Mouse (Mus musculus): Measurements from ENCODE around the gene Lamtor5. TPM values are rescaled to one million over a fixed set of nuclear protein-coding genes. Genes with fewer than 3 reads are reported as not detected.

Gene Lamtor5
- polyA plus RNA-seq (2012; rRNA removed; ENCODE audit: low replicate concordance), result 36.8 and 61.1 TPM in 2 replicates

DNA sequence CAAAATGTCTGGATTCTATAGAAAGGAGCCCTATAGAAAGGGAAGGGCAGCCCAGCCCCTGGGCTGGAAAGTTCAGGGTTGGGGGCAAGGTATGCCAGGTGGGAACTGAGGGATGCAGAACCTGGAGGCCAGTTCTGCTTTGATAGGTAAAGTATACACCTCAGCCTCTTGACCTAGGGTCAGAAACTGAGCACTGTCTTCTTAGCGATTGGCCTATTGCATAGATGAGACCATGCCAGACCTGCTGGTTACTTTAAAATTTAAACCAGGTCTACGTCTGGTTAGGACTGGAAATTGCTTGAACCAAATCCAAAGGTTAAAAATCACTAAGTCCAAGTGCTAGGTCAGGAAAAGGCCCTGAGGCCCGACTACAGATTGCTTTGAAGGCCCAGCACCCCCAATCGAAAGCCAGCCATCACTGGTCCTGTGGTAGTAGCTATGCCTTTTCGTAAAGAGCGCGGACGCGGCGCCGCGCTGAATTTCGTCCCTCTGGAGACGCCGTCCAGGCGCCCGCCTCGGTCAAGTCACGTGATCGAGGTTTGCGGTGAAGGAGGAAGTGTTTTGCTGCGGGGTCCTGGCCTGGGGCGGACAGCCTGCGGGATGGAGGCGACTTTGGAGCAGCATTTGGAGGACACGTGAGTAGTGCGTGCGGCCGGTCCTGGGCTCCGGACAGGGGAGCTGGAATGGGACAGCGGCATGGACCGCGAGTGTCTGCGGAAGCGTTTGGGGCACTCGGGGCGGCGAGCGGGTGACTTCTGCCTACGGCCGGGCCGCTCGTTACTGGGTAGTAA is at the start of gene Lamtor5:
Gene Lamtor5 (plus strand): TSS at position 380 of the 791 bp plus-strand sequence.

GRCm38 (mm10) chr3:107230527-107230926 is 48.1 kb upstream of the Lamtor5 start, which contains the start of gene A630076J17Rik:
Gene A630076J17Rik (plus strand): TSS chr3:107230614.

GRCm38 (mm10) chr3:107239607-107240006 is 39.1 kb upstream of the Lamtor5 start, which contains the start of gene Prok1:
Gene Prok1 (minus strand): TSS chr3:107239707.

DNA sequence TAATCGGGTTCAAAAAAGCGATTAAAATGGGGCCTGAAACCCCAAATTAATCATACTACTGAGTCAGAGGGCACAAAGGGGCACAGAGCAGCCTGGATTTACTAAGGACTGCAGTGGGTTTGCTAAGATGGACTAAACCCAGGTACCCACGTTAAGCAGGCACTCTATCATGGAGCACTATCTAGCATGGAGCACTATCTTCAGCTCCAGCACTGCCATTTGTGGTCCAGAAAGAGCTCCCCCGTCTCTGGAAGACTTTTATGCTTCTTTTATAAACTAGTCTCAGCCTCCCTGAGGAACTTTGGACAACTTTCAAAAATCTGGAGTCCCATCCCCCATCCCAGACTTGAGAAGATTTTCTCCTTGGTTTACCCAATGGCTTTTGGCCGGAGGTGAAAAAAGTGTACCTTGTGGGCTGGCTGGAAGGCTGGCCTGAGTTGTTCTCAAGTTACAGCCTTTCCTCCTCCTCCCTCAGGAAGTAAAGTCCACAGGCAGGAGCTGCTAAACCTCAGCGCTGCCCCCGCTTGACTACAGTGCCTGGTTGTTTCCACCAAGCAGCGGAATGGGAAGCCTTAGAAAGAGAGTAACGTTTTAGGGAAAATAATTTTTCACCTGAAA is 12.2 kb downstream of the Lamtor5 start, which contains the start of gene Slc16a4:
Gene Slc16a4 (plus strand): TSS at position 467 of the 618 bp plus-strand sequence.

Other genes with a start within 250 kb of the Lamtor5 start
- gene Kcna3, start 242.7 kb upstream of the Lamtor5 start, polyA plus RNA-seq (2012; rRNA removed; ENCODE audit: low replicate concordance), result 0.82 and 1.4 TPM in 2 replicates
- 0.30 and 0.86 TPM in 2 replicates for gene Kcna2, start 177.7 kb upstream of the Lamtor5 start, polyA plus RNA-seq (2012; rRNA removed; ENCODE audit: low replicate concordance)
- not detected in 2 replicates for gene Kcna10, start 95.8 kb upstream of the Lamtor5 start, polyA plus RNA-seq (2012; rRNA removed; ENCODE audit: low replicate concordance)
- 17.3 and 38.1 TPM in 2 replicates for gene Cym, start 57.1 kb upstream of the Lamtor5 start, polyA plus RNA-seq (2012; rRNA removed; ENCODE audit: low replicate concordance)
- not detected in 2 replicates for gene A630076J17Rik, start 48.2 kb upstream of the Lamtor5 start, polyA plus RNA-seq (2012; rRNA removed; ENCODE audit: low replicate concordance)
- 0.14 TPM in 1 of 2 replicates, not detected in the other for gene Prok1, start 39.2 kb upstream of the Lamtor5 start, polyA plus RNA-seq (2012; rRNA removed; ENCODE audit: low replicate concordance)
- gene Slc16a4, start 12.4 kb downstream of the Lamtor5 start, polyA plus RNA-seq (2012; rRNA removed; ENCODE audit: low replicate concordance), result 0.05 TPM in 1 of 2 replicates, not detected in the other
- 2.4 TPM in 2 replicates for gene Rbm15, start 54.8 kb downstream of the Lamtor5 start, polyA plus RNA-seq (2012; rRNA removed; ENCODE audit: low replicate concordance)
- gene Kcnc4, start 180.7 kb downstream of the Lamtor5 start, polyA plus RNA-seq (2012; rRNA removed; ENCODE audit: low replicate concordance), result 0.12 and 0.30 TPM in 2 replicates
- 1.6 and 3.3 TPM in 2 replicates for gene Slc6a17, start 239.2 kb downstream of the Lamtor5 start, polyA plus RNA-seq (2012; rRNA removed; ENCODE audit: low replicate concordance)

Data from duodenum, adult 2 months (tissue).